Mouse (Mus musculus): ENCODE results near the gene Vma21-ps. TPM values are rescaled to one million over a fixed set of nuclear protein-coding genes. Genes with fewer than 3 reads are reported as not detected.

Vma21-ps gene
- polyA plus RNA-seq, 1 experiment from 2014 or later: not detected

Other genes starting within 250 kb of the Vma21-ps start
- 236 and 243 TPM in 2 replicates for gene Smc2, start 58.0 kb downstream of the Vma21-ps start, polyA plus RNA-seq (2016; fragmentation: Nextera tagmentation; extraction: Ambion mirVana)
- gene Toporsl, start 99.0 kb upstream of the Vma21-ps start, polyA plus RNA-seq (2016; fragmentation: Nextera tagmentation; extraction: Ambion mirVana): not detected in 2 replicates